Mouse (Mus musculus) megakaryocyte, adult 5-6 weeks (primary cell): ENCODE results near the gene Stk32c. TPM values are rescaled to one million over a fixed set of nuclear protein-coding genes. Genes with fewer than 3 reads are reported as not detected.

ENCODE experiments used
- ATAC-seq: 2 replicates; pipeline ENCODE4 v1.8.0; 2016; ENCODE audit warnings: mild to moderate bottlenecking, inconsistent platforms; ENCODE audit not compliant: poor library complexity, severe bottlenecking
- total RNA-seq, 2 experiments: library from RNA; stranded (forward) in 1 of 2; stranded (reverse) in 1 of 2; fragments of 153-499, 151-499 nt in 1 of 2; fragments of 221-1000, 200-1000 nt in 1 of 2; gene quantifications; 2 replicates each; pipeline versions ENCODE4 v1.2.3 to v1.2.4; 2015 to 2017

Gene Stk32c
- total RNA-seq, 2 experiments from 2014 or later, result not detected

DNA sequence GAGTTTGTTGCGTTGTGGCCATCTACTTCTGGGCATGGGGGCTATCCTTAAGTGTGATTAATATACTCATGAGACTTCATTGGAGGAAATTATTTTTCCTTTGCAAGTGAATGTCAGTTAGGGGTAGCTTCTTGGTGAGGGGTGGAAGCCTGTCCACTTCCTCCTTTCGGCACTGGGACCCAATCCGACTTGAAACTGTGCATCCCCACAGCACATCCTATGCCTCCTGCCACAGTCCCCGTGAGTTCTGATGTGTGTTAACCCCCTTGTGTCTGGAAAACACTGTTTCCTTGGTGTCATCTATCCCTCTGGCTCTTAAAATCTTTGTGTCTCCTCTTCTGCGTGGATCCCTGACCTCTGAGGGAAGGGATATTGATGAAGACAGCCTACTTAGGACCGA is 11.9 kb downstream of the Stk32c start:
- ATAC-seq, result peak; percentile 47

DNA sequence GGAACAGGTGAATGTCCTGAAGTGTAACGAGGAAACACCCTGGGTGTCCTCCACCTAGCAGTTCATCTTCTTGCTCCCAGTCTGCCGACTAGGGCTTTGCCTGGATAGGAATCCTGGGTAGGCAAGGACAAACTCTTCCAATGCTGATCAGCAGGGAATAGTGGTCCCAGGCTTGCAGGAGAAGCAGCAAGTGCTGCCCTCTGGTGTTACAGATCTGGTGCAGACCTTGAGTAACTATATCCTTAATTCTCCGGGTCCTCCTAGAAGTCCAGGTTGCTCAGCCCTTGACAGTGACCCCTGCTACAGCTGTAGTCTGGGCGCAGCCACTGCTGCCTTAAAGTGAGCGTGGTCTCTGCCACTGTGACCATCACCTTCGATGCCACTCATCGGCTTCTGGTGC is 13.0 kb downstream of the Stk32c start:
- ATAC-seq, result peak; percentile 60

DNA sequence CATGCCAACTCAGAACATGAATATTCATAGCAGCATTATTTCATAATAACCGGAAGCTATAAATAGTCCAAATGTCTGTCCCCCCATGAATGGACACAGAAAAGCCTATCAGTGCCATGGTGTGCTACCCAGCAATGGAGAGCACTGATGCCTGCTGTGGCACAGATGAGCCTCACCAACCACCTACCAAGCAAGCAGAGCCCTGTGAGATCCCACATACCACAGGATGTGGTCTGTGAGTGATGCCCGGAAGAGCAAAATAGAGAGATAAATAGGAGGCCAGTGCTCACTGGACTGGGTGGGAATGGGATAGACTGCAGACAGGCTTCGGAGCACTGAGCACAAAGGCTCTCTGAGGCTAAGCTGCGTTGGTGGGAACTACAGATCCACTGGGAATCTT is 16.1 kb downstream of the Stk32c start:
- ATAC-seq, result peak; percentile 44; the same call in 1 of the 2 replicates

DNA sequence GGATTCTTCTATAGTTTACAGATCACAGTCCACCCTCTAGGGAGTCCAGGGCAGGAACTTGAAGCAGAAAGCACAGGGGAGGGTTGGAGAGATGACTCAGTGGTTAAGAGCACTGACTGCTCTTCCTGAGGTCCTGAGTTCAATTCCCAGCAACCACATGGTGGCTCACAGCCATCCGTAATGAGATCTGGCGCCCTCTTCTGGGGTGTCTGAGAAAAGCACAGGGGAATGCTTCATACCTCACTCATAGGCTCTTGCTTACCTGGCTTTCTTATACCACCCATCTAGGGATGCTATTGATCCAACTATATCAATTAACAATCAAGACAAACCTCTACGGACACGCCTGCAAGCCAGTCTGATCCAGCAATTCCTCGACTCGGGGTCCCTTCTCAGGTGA is 21.5 kb downstream of the Stk32c start:
- ATAC-seq, result no peak

- ATAC-seq, result no peak
Measured at GRCm38 (mm10) chr7:139190616-139191015, 22.5 kb downstream of the Stk32c start.

GRCm38 (mm10) chr7:139188634-139189207 is 24.4 kb downstream of the Stk32c start:
- peak; percentile 45; the same call in 1 of the 2 replicates for ATAC-seq

GRCm38 (mm10) chr7:139187771-139188633 is 25.1 kb downstream of the Stk32c start:
- peak; percentile 83 for ATAC-seq

- ATAC-seq, result no peak
Measured at GRCm38 (mm10) chr7:139187277-139187676, 25.8 kb downstream of the Stk32c start.

DNA sequence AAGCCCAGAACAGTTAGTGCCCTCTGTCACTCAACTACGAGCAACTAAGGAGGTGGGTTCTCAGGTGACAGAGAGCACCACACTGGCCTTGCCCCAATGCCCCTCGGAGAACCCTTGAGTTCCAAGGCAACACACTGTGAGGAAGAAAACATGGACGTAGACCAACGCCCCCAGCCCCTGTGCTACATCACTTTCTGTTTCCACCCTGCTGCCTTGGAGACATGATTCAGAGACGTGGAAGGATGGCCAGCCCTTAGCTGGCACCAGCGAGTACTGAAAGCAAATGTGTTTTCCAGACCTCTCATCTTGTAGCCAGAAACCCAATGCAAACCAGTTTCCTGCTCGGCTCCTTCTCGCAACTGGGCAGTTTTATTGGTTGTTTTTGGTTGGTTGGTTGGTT is 26.7 kb downstream of the Stk32c start:
- ATAC-seq, result no peak

GRCm38 (mm10) chr7:139185971-139186370 is 27.1 kb downstream of the Stk32c start:
- ATAC-seq, result no peak

DNA sequence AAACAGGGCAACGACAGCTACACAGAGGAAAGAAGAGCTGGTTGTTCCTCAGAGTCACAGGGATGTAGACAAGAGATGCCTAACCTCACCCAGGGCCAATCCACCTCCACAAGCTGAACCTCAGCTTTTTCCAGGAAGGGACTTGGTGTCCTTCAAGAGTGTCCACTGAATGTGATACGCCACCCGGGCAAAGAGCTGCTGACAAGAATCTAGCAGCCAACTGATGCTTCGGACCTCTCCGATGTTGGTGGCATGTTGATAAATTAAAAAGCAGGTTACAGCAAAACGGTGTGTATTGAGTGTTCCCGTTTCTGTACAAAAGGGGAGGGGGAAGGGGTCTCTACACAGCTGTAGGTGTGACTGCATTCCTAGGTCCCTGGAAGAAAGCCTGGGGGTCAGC is 28.3 kb downstream of the Stk32c start:
- ATAC-seq, result no peak

- ATAC-seq, result no peak
Measured at GRCm38 (mm10) chr7:139184396-139184795, 28.7 kb downstream of the Stk32c start.

DNA sequence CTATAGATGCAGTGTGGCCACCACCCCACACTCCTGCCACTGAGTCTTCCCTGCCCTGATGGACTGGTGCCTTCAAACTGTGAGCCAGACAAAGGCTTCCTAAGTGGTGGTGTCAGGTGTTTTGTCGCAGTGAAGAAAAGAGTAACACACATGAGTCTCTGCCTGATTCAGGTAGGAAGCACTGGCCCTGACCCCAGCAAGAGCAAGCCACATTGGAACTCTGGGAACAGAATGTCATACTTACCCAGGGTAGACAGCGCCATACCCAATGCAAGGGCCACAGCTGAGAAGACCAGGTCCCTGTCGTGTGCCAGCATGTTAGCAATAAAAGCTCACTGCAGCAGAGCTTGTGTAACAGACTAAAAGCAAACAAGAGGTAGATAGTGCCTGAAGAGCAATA is 33.0 kb downstream of the Stk32c start:
- ATAC-seq, result no peak

DNA sequence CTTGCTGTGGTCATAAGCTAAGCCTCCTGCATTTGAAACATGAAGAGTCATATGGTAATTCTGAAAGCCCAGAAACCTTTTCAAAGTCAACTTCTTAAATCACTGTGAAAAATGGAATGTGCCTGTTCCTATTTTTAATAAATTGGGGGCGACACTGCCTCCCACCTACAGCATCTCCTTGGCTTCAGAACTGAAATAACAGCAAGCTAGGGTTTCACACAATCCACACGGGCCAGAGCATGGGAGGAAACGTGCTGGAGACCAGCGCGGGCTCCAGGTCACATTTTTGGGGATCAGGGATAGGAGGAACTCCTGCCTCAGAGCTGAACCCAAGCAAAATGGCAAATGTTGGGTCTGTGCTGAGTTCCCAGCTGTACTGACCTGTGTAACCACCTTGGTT is 33.8 kb downstream of the Stk32c start:
- ATAC-seq, result no peak

DNA sequence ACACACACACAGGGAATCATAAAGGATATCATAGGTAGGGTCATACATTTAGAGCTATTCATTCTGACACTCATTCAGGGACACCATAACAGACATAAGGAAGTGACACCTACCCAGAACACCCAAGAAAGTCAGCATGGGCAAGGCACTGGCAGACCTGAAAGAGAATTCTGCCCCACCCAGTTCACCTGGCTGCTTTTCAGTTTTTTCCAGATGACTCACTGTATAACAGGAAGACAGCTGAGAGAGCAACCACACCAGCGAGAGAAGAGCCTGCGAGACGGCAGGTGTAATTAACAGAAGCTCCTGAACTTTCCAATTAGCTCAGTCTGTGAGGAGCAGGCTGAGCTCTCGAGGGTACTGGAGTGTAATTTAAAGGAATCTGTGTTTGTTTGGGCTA is 44.0 kb downstream of the Stk32c start:
- no peak for ATAC-seq

GRCm38 (mm10) chr7:139164410-139164809 is 48.7 kb downstream of the Stk32c start:
- ATAC-seq, result no peak

- ATAC-seq, result no peak
Measured at GRCm38 (mm10) chr7:139158956-139159355, 54.2 kb downstream of the Stk32c start.

GRCm38 (mm10) chr7:139158549-139158948 is 54.6 kb downstream of the Stk32c start:
- no peak for ATAC-seq

- ATAC-seq, result peak; percentile 55
Measured at GRCm38 (mm10) chr7:139157541-139157940, 55.6 kb downstream of the Stk32c start.

- ATAC-seq, result peak; percentile 68
Measured at GRCm38 (mm10) chr7:139156341-139157058, 56.6 kb downstream of the Stk32c start.

GRCm38 (mm10) chr7:139152927-139153326 is 60.2 kb downstream of the Stk32c start:
- ATAC-seq, result no peak

DNA sequence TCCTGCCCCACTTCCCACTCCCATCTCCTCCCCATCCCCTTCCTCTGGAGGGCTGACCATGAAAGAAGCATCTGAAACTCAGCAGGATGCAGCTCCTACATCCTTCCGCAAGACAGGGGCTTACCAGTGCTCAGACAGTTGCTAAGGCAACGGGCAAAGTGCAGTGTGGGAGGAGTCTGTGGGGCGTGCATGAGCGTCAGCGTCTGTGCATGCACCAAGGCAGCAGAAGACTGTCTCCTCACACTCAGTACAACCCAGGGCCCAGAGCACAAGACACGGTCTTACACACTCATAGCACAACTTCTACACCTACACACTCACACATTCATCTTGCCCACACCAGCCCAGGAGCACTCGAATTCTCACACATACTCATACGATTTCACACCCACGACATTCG is 62.0 kb downstream of the Stk32c start:
- ATAC-seq, result peak; percentile 59
